Mouse (Mus musculus) lung, embryonic 16.5 days (tissue): Measurements from ENCODE around the gene Tle4. TPM values are rescaled to one million over a fixed set of nuclear protein-coding genes. Genes with fewer than 3 reads are reported as not detected.
A peak's percentile ranks its signal among the peaks of the same experiment; 100 is the strongest.

Experiments used
- ATAC-seq: fragments of 200-750 bp; cut with Nextera tagmentation; 2 replicates; pipeline ENCODE4 v1.8.0; 2017; ENCODE audit warnings: low read depth, mild to moderate bottlenecking, moderate library complexity
- H3K27ac ChIP-seq: fragments of 300-500 bp; sonication (generic); 2 replicates; pipeline ENCODE4 v1.5.1; 2014; ENCODE audit warnings: mild to moderate bottlenecking, control low read depth, low read length
- H3K27me3 ChIP-seq: fragments of 300-500 bp; sonication (generic); 2 replicates; pipeline ENCODE4 v1.6.1; 2014; ENCODE audit warnings: low read depth, low read length, mixed read lengths; ENCODE audit not compliant: control insufficient read depth, insufficient read depth
- H3K36me3 ChIP-seq: fragments of 300-500 bp; sonication (generic); 2 replicates; pipeline ENCODE4 v1.6.1; 2014; ENCODE audit warnings: low read length; ENCODE audit not compliant: control insufficient read depth, insufficient read depth
- H3K4me1 ChIP-seq: fragments of 300-500 bp; sonication (generic); replicated peaks from 2 replicates; pipeline ENCODE4 v1.6.1; 2014; ENCODE audit warnings: low read length, mixed read lengths; ENCODE audit not compliant: control insufficient read depth, insufficient read depth
- H3K4me2 ChIP-seq: fragments of 300-500 bp; sonication (generic); 2 replicates; pipeline ENCODE4 v1.6.1; 2014; ENCODE audit warnings: low read depth, low read length, control low read depth
- H3K4me3 ChIP-seq: fragments of 300-500 bp; sonication (generic); 2 replicates; pipeline ENCODE4 v1.5.1; 2014; ENCODE audit warnings: mild to moderate bottlenecking, low read length, control low read depth
- H3K9ac ChIP-seq: fragments of 300-500 bp; sonication (generic); 2 replicates; pipeline ENCODE4 v1.6.1; 2014; ENCODE audit warnings: low read length, control low read depth
- H3K9me3 ChIP-seq: fragments of 300-500 bp; sonication (generic); 2 replicates; pipeline ENCODE4 v1.6.1; 2016; ENCODE audit warnings: low read length; ENCODE audit not compliant: control insufficient read depth
- WGBS: fragments of 180-500 bp; shearing (Covaris S2); extraction: QIAGEN DNeasy Blood & Tissue Kit; methylation state at CpG from one replicate; pipeline ENCODE4 v1.1.7; 2014; 5-methylcytosine and 5-hydroxymethylcytosine counted together
- polyA plus RNA-seq: library from polyadenylated mRNA; unstranded; fragments of >200 nt; fragmentation: Nextera tagmentation; extraction: Ambion mirVana; gene quantifications from 2 replicates; pipeline ENCODE4 v1.2.1, GENCODE M21; 2015

The Tle4 gene
- polyA plus RNA-seq, 1 experiment from 2014 or later = 12.3 TPM

GRCm38 (mm10) chr19:14493047-14493446, 104.8 kb downstream of the Tle4 start:
- Histone ChIP-seq H3K27ac (no peak overlapping the region), H3K4me1 (no peaks in the 10 kb centered on the region), H3K4me3 (no peak overlapping the region), H3K36me3 (no peaks in the 10 kb centered on the region), H3K4me2 (no peak overlapping the region), H3K9ac (no peak overlapping the region), H3K27me3 (no peaks in the 10 kb centered on the region), H3K9me3 (no peaks in the 10 kb centered on the region)
- 86% methylated on average over 3 of the region's 3 CpGs for WGBS
- no peak for ATAC-seq

DNA sequence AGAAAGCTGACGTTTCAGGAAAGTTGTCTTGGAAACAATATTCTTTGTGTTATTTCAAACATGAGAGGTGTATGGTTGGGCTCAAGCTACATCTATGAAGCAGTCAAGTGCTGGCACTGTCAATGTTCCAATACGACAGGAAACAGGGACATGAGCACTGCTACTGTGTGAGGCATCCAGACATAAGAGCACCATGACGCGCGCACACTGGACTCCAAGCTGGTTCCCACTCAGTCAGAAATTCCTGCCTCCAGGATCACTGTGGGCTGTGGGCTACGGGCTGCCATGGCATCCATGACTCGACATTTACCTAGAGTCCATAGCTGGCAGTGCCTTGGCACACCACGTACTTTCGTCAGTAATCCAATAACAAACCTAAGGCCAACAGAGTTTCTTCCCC, 110.7 kb downstream of the Tle4 start:
- WGBS = 82% methylated on average over 9 of the region's 9 CpGs
- H3K4me2 ChIP-seq = no peak overlapping the region
- no peaks in the 10 kb centered on the region for H3K36me3 ChIP-seq
- H3K27me3 ChIP-seq = no peaks in the 10 kb centered on the region
- H3K9me3 ChIP-seq = no peaks in the 10 kb centered on the region
- H3K4me3 ChIP-seq = no peak overlapping the region
- no peaks in the 10 kb centered on the region for H3K4me1 ChIP-seq
- ATAC-seq = no peak
- no peak overlapping the region for H3K9ac ChIP-seq
- H3K27ac ChIP-seq = no peak overlapping the region

- no peak overlapping the region for H3K27ac ChIP-seq
- H3K4me3 ChIP-seq = no peak overlapping the region
- ATAC-seq = no peak
- no peaks in the 10 kb centered on the region for H3K27me3 ChIP-seq
- H3K9me3 ChIP-seq = no peaks in the 10 kb centered on the region
- H3K4me1 ChIP-seq = no peaks in the 10 kb centered on the region; the same call in 1 of the 2 replicates
- no peak overlapping the region for H3K4me2 ChIP-seq
- no peak overlapping the region for H3K9ac ChIP-seq
- no peaks in the 10 kb centered on the region for H3K36me3 ChIP-seq
- WGBS = 71% methylated on average over 3 of the region's 3 CpGs
Measured at GRCm38 (mm10) chr19:14485176-14485575, 112.7 kb downstream of the Tle4 start.

GRCm38 (mm10) chr19:14482562-14483138, 115.2 kb downstream of the Tle4 start:
- Histone ChIP-seq H3K4me1 (peaks cover 8% of the 10 kb centered on the region), H3K27ac (no peak overlapping the region), H3K27me3 (no peaks in the 10 kb centered on the region), H3K36me3 (no peaks in the 10 kb centered on the region), H3K4me3 (no peak overlapping the region), H3K4me2 (no peak overlapping the region), H3K9me3 (no peaks in the 10 kb centered on the region), H3K9ac (no peak overlapping the region)
- 83% methylated on average over 5 of the region's 5 CpGs for WGBS
- no peak for ATAC-seq

- Histone ChIP-seq H3K4me1 (peaks cover 8% of the 10 kb centered on the region), H3K4me3 (no peak overlapping the region), H3K9me3 (no peaks in the 10 kb centered on the region), H3K9ac (no peak overlapping the region), H3K27ac (no peak overlapping the region), H3K36me3 (no peaks in the 10 kb centered on the region), H3K27me3 (no peaks in the 10 kb centered on the region), H3K4me2 (no peak overlapping the region)
- WGBS = 45% methylated on average over 5 of the region's 5 CpGs
- ATAC-seq = peak; percentile 82
Measured at GRCm38 (mm10) chr19:14481796-14482561, 115.9 kb downstream of the Tle4 start.

DNA sequence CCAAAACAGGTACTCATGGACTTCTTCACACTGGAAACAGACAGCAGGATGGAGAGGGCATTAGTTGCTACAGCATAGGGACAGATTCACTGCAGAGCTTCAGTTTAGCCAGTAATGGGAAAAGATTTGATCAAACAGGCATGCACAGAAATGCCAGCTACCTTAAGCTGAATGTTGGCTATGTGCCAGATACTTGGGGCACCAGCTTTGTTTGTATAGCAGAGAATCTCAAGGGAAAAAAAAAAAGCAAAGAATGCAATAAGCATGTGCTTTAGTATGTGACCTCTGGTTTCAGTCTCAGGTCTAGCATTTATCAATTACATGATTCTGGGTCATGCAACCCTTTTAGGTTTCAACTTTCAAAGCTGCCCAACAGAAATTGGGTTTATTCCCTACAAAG, 118.1 kb downstream of the Tle4 start:
- no peaks in the 10 kb centered on the region for H3K36me3 ChIP-seq
- no peaks in the 10 kb centered on the region for H3K27me3 ChIP-seq
- H3K4me1 ChIP-seq = peaks cover 8% of the 10 kb centered on the region
- H3K9ac ChIP-seq = no peak overlapping the region
- H3K4me2 ChIP-seq = no peak overlapping the region
- H3K9me3 ChIP-seq = no peaks in the 10 kb centered on the region
- no peak overlapping the region for H3K27ac ChIP-seq
- no peak overlapping the region for H3K4me3 ChIP-seq
- ATAC-seq = no peak

DNA sequence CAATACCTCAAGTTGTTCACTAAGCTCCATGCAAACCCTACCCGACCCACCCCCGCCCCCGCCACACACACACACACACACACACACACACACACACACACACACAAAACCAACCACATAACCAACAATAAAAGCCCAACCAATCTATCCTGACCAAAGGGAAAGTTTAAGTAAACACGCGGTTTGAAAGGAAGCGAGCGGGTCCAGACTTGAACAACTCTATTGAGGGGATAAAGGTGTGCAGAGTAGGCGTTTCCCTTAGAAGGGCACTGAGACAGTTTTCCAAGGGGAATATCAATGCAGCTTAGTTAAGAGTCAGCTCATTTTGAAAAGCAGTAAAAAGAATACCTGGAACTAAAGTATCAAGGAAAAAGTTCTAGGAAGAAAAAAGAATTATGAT, 128.5 kb downstream of the Tle4 start:
- Histone ChIP-seq H3K9ac (no peak overlapping the region), H3K36me3 (no peaks in the 10 kb centered on the region), H3K27ac (no peak overlapping the region), H3K9me3 (no peaks in the 10 kb centered on the region), H3K4me2 (no peak overlapping the region), H3K27me3 (no peaks in the 10 kb centered on the region), H3K4me3 (no peak overlapping the region), H3K4me1 (no peaks in the 10 kb centered on the region)
- no peak for ATAC-seq
- WGBS = 73% methylated on average over 8 of the region's 8 CpGs

- no peak for ATAC-seq
- Histone ChIP-seq H3K27me3 (no peaks in the 10 kb centered on the region), H3K9me3 (no peaks in the 10 kb centered on the region), H3K9ac (no peak overlapping the region), H3K4me2 (no peak overlapping the region), H3K36me3 (peaks cover 5% of the 10 kb centered on the region; the same call in 1 of the 2 replicates), H3K4me1 (no peaks in the 10 kb centered on the region), H3K4me3 (no peak overlapping the region), H3K27ac (no peak overlapping the region)
- 81% methylated on average over 2 of the region's 2 CpGs for WGBS
Measured at GRCm38 (mm10) chr19:14468733-14469132, 129.1 kb downstream of the Tle4 start.

- H3K27me3 ChIP-seq = no peaks in the 10 kb centered on the region
- no peaks in the 10 kb centered on the region for H3K9me3 ChIP-seq
- H3K4me3 ChIP-seq = no peak overlapping the region
- H3K9ac ChIP-seq = no peak overlapping the region
- no peak overlapping the region for H3K27ac ChIP-seq
- ATAC-seq = no peak
- WGBS = 88% methylated on average over 8 of the region's 8 CpGs
- peaks cover 16% of the 10 kb centered on the region for H3K36me3 ChIP-seq
- no peak overlapping the region for H3K4me2 ChIP-seq
- no peaks in the 10 kb centered on the region for H3K4me1 ChIP-seq
Measured at GRCm38 (mm10) chr19:14466020-14466419, 131.8 kb downstream of the Tle4 start.
